Mouse (Mus musculus): ENCODE measurements around the gene Stra8.

Gene Stra8

GRCm38 (mm10) chr6:34902578-34902977 is 17.4 kb upstream of the Stra8 start:
- DNase-seq (ENCODE audit: low spot score in 2 of 2) = no peak

GRCm38 (mm10) chr6:34903441-34903840 is 16.5 kb upstream of the Stra8 start:
- no peak for DNase-seq (ENCODE audit: low spot score in 2 of 2)

- no peak for DNase-seq (ENCODE audit: low spot score in 2 of 2)
Observed at GRCm38 (mm10) chr6:34903851-34904250, 16.1 kb upstream of the Stra8 start.

- no peak for DNase-seq (ENCODE audit: low spot score in 2 of 2)
Observed at GRCm38 (mm10) chr6:34904361-34904760, 15.6 kb upstream of the Stra8 start.

- no peak for DNase-seq (ENCODE audit: low spot score in 2 of 2)
Observed at GRCm38 (mm10) chr6:34906125-34906524, 13.8 kb upstream of the Stra8 start.

- no peak for DNase-seq (ENCODE audit: low spot score in 2 of 2)
Observed at GRCm38 (mm10) chr6:34906661-34907060, 13.3 kb upstream of the Stra8 start.

GRCm38 (mm10) chr6:34907121-34907614 is 12.8 kb upstream of the Stra8 start:
- no peak for DNase-seq (ENCODE audit: low spot score in 2 of 2)

GRCm38 (mm10) chr6:34907696-34908260 is 12.2 kb upstream of the Stra8 start:
- DNase-seq (ENCODE audit: low spot score in 2 of 2) = no peak

GRCm38 (mm10) chr6:34909631-34910345 is 10.2 kb upstream of the Stra8 start:
- no peak for DNase-seq (ENCODE audit: low spot score in 2 of 2)

- peak; percentile 88 to 92 for DNase-seq (ENCODE audit: low spot score in 2 of 2)
Observed at GRCm38 (mm10) chr6:34910371-34911219, 9.4 kb upstream of the Stra8 start, which contains the start of gene Wdr91. Gene Wdr91, minus strand, starts transcription at chr6:34910876.

- DNase-seq (ENCODE audit: low spot score in 2 of 2) = no peak
Observed at GRCm38 (mm10) chr6:34913341-34914040, 6.5 kb upstream of the Stra8 start.

- DNase-seq (ENCODE audit: low spot score in 2 of 2) = no peak
Observed at GRCm38 (mm10) chr6:34914462-34914861, 5.5 kb upstream of the Stra8 start.

- no peak for DNase-seq (ENCODE audit: low spot score in 2 of 2)
Observed at GRCm38 (mm10) chr6:34919146-34919545, 817 bp upstream of the Stra8 start.

- DNase-seq (ENCODE audit: low spot score in 2 of 2) = no peak
Observed at GRCm38 (mm10) chr6:34920631-34921030, 668 bp downstream of the Stra8 start.

GRCm38 (mm10) chr6:34921941-34922340 is 2.0 kb downstream of the Stra8 start:
- DNase-seq (ENCODE audit: low spot score in 2 of 2) = no peak

GRCm38 (mm10) chr6:34927156-34927555 is 7.2 kb downstream of the Stra8 start:
- DNase-seq (ENCODE audit: low spot score in 2 of 2) = peak; percentile 79 to 80

- DNase-seq (ENCODE audit: low spot score in 2 of 2) = no peak
Observed at GRCm38 (mm10) chr6:34927594-34927993, 7.6 kb downstream of the Stra8 start.

GRCm38 (mm10) chr6:34932633-34933032 is 12.7 kb downstream of the Stra8 start:
- DNase-seq (ENCODE audit: low spot score in 2 of 2) = no peak

- no peak for DNase-seq (ENCODE audit: low spot score in 2 of 2)
Observed at GRCm38 (mm10) chr6:34936743-34937142, 16.8 kb downstream of the Stra8 start.

- no peak for DNase-seq (ENCODE audit: low spot score in 2 of 2)
Observed at GRCm38 (mm10) chr6:34938280-34938928, 18.4 kb downstream of the Stra8 start.

GRCm38 (mm10) chr6:34938929-34939325 is 19.0 kb downstream of the Stra8 start:
- no peak for DNase-seq (ENCODE audit: low spot score in 2 of 2)
